Mouse (Mus musculus): ENCODE measurements at regions not wholly inside any gene's neighbourhood (a gene's known extent, or its start where the extent isn't known, plus 50 kb on each side); places are given as distances from the start of the nearest gene placed in this dataset.

DNA sequence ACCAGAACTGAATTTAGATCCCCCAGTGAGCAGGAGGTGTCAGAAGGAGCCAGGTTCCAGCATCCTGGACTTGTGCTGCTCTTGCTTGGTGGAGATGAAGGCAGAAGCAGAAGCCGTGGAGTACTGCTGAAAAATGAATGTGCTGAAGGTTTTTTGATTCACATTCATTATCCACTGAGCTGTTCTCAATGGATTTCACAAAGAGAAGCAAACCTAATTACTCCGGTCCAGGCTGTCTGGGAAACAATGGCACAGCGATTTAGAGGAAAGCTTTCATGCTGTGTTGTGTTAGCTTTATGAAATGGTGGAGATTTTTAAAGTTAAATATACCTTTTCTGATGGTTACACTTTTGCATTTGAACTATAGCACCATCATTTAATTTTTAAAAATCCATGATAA lies 535.3 kb upstream of the Adgrl3 start:
- Histone ChIP-seq H3K4me1 (peaks cover 4% of the 10 kb centered on the region), H3K9me3 (replicated peaks) (no peaks in the 10 kb centered on the region), H3K27me3 (no peaks in the 10 kb centered on the region), H3K9ac (no peak overlapping the region), H3K36me3 (ENCODE audit: poor library complexity, severe bottlenecking) (no peaks in the 10 kb centered on the region), H3K4me3 (no peak overlapping the region), H3K4me2 (no peak overlapping the region), H3K27ac (no peak overlapping the region)
- ATAC-seq: no peak
- 4% methylated on average over 3 of the region's 3 CpGs for WGBS

DNA sequence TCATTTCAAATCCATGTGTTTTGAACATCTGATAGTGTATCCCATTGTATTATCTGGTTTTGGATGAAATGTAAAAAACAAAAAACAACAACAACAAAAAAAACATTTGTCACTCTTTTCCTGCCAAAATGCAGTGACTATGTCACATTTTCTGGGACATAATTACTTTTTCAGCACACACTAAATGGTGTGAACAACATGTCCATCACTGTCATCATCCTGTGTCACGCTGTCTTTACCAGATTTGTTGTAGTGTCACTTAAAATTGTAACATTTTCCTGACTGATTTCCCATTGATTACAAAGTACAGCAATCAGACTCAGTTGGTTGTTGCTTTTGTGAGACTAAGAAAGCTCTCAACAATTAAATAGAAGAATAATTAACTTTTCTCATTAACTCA lies 531.6 kb upstream of the Adgrl3 start:
- no peaks in the 10 kb centered on the region for H3K27me3 ChIP-seq
- H3K9me3 ChIP-seq (replicated peaks): no peaks in the 10 kb centered on the region
- 67% methylated on average over 1 of the region's 1 CpGs for WGBS
- no peak overlapping the region for H3K27ac ChIP-seq
- no peak overlapping the region for H3K4me2 ChIP-seq
- H3K36me3 ChIP-seq (ENCODE audit: poor library complexity, severe bottlenecking): no peaks in the 10 kb centered on the region
- peaks cover 4% of the 10 kb centered on the region for H3K4me1 ChIP-seq
- H3K4me3 ChIP-seq: no peak overlapping the region
- ATAC-seq: no peak
- H3K9ac ChIP-seq: no peak overlapping the region

DNA sequence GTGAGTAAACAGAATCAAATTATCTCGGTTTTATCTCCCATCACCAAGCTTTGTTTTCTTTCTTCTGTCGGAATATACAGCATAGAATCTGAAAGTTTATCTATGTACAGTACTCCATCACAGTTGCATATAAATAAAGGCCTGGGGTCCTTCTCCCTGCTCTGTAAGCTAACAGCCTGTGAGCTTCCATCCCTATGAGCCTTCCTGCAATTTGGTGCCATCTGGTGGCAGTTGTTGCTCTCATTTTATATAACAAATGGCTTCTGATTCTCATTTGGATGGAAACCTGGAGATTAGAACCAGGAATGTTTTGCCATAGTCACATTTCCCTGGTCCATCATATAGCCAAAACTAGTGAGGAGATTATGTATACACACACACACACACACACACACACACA lies 511.3 kb upstream of the Adgrl3 start:
- WGBS: 35% methylated on average over 2 of the region's 2 CpGs
- no peaks in the 10 kb centered on the region for H3K4me1 ChIP-seq
- no peak overlapping the region for H3K9ac ChIP-seq
- no peaks in the 10 kb centered on the region for H3K27me3 ChIP-seq
- H3K4me3 ChIP-seq: no peak overlapping the region
- no peaks in the 10 kb centered on the region for H3K36me3 ChIP-seq (ENCODE audit: poor library complexity, severe bottlenecking)
- no peaks in the 10 kb centered on the region for H3K9me3 ChIP-seq (replicated peaks)
- H3K4me2 ChIP-seq: no peak overlapping the region
- ATAC-seq: peak; percentile 78; the same call in 1 of the 2 replicates
- no peak overlapping the region for H3K27ac ChIP-seq

DNA sequence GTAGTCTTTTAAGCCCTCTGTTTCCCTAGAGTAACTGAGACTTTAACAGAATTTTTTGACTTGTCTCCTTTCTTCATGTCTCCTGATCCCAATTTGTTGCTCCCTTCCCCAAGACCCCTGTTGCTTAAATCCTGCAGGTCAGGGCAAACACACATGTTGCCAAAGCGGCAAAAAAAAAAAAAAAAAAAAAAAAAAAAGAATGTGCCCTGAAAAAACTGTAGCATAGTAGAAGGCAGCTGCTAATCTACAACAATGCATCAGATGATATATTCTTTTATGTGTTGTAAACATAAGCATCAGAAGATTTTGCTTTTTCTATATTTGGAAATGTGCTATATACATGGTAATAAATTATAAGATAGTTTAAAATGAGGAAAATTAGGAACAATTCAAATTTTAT lies 479.9 kb upstream of the Adgrl3 start:
- no peaks in the 10 kb centered on the region for H3K27me3 ChIP-seq
- no peak overlapping the region for H3K4me2 ChIP-seq
- H3K27ac ChIP-seq: no peak overlapping the region
- no peaks in the 10 kb centered on the region for H3K9me3 ChIP-seq (replicated peaks)
- H3K36me3 ChIP-seq (ENCODE audit: poor library complexity, severe bottlenecking): no peaks in the 10 kb centered on the region
- 67% methylated on average over 1 of the region's 1 CpGs for WGBS
- H3K9ac ChIP-seq: no peak overlapping the region
- no peaks in the 10 kb centered on the region for H3K4me1 ChIP-seq
- H3K4me3 ChIP-seq: no peak overlapping the region
- no peak for ATAC-seq

DNA sequence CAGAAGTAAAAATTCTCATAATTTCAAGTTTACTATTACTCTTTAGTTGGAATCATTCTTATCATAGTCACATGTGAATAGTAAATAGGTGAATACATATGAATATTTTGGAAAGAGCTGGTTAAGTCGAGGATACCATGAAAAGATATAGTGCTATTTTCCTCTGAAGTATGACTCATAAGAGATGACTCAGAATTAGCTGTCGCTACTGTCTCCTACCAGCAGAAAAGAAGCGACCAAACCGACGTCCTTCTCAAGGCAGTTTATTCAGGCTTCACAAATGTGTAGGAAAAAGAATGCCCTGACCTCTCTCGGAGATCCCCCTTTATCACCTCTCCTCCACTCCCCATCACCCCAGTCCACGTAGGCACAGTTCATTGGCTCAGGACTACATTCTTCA lies 468.3 kb upstream of the Adgrl3 start:
- ATAC-seq: no peak
- 81% methylated on average over 7 of the region's 7 CpGs for WGBS
- no peaks in the 10 kb centered on the region for H3K36me3 ChIP-seq (ENCODE audit: poor library complexity, severe bottlenecking)

DNA sequence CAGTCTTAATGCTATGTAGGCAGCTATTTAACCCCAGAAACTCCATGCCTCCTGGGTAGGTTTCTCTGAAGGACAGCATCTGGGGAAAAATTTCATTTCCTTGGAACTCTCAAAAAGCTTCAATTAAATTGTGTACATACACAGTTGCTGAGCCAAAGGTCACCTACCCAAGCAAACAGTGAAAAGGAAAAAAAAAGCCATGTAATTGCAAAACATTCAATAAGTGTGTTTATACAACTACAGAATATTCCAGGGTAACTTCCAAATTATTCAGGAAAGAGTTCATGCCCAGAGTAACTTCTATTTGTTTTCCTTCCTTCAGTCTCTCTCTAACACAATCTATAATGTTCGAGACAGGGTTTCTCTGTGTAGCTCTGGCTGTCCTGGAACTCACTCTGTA lies 441.2 kb upstream of the Adgrl3 start:
- Histone ChIP-seq H3K9ac (no peak overlapping the region), H3K36me3 (ENCODE audit: poor library complexity, severe bottlenecking) (no peaks in the 10 kb centered on the region), H3K4me1 (no peaks in the 10 kb centered on the region), H3K4me2 (no peak overlapping the region), H3K4me3 (no peak overlapping the region), H3K27me3 (no peaks in the 10 kb centered on the region), H3K9me3 (replicated peaks) (no peaks in the 10 kb centered on the region), H3K27ac (no peak overlapping the region)
- 92% methylated on average over 1 of the region's 1 CpGs for WGBS
- no peak for ATAC-seq

More for the DNA sequence above, 468.3 kb upstream of the Adgrl3 start:
- Histone ChIP-seq H3K27me3 (no peaks in the 10 kb centered on the region), H3K4me3 (no peak overlapping the region), H3K4me2 (no peak overlapping the region), H3K9me3 (replicated peaks) (no peaks in the 10 kb centered on the region), H3K4me1 (no peaks in the 10 kb centered on the region), H3K9ac (no peak overlapping the region), H3K27ac (no peak overlapping the region)

DNA sequence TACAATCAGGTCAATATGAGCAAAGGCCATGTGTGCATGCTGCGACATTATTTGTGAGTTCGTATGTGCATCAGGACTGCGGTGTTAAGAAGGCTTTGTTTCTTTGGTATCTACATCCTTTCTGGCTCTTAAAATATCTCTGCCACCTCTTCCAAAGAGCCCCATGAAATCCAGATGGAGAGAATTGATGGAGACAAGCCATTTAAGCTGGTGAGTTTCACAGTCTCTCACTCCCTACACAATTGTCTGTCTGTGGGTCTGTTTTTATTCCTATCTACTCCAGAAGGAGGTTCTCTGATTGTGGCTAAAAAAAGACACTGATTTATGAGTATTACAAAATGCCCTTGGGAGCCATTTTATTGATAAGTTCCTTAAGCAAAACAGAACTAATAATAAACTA lies 408.4 kb upstream of the Adgrl3 start:
- Histone ChIP-seq H3K9me3 (replicated peaks) (no peaks in the 10 kb centered on the region), H3K4me1 (no peaks in the 10 kb centered on the region), H3K36me3 (ENCODE audit: poor library complexity, severe bottlenecking) (no peaks in the 10 kb centered on the region), H3K27ac (no peak overlapping the region), H3K27me3 (no peaks in the 10 kb centered on the region), H3K4me3 (no peak overlapping the region), H3K9ac (no peak overlapping the region), H3K4me2 (no peak overlapping the region)
- no peak for ATAC-seq
- 96% methylated on average over 3 of the region's 3 CpGs for WGBS

DNA sequence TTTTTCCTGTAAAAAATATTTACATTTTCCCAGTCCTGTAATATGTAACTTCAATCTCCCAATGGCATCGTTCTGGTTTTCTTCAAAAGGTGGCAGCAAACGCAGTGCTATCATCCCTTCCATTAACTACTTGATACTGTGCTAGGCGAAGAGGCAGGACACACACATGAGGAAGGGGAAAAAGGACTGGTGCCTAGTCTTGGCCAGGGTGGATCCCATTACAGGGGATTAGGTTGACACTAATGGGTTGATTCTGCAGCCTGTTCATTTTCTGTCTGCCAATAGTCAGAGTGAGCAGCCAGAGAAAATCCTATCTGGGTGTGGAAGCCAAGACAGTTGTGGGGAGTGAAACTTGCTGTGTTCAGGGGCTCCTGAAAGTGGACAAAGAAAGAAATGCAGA lies 392.7 kb upstream of the Adgrl3 start:
- H3K4me3 ChIP-seq: no peak overlapping the region
- H3K27ac ChIP-seq: no peak overlapping the region
- H3K36me3 ChIP-seq (ENCODE audit: poor library complexity, severe bottlenecking): no peaks in the 10 kb centered on the region
- ATAC-seq: no peak
- H3K9me3 ChIP-seq (replicated peaks): no peaks in the 10 kb centered on the region
- 65% methylated on average over 3 of the region's 3 CpGs for WGBS
- H3K27me3 ChIP-seq: no peaks in the 10 kb centered on the region
- H3K4me2 ChIP-seq: no peak overlapping the region
- H3K4me1 ChIP-seq: no peaks in the 10 kb centered on the region
- no peak overlapping the region for H3K9ac ChIP-seq

DNA sequence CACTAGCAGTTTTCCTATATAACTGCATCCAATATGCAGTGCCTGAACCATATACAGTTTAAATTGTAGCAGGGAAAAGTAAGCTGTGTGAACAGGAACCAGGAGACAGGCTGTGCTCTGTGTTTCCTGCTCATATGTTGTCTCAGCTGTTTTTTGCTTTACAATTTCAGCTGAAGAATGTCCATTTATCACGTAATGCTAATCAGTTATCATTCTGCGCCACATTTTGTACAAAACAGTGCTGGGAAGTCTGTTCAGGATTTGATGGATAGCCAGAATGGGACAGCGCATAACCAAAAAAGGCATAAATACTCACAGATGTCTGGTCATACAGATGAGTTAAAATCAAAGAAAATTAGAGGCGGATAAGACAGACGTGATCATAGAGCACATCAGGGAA lies 360.9 kb upstream of the Adgrl3 start:
- Histone ChIP-seq H3K27me3 (no peaks in the 10 kb centered on the region), H3K27ac (no peak overlapping the region), H3K4me2 (no peak overlapping the region), H3K4me3 (no peak overlapping the region), H3K9me3 (replicated peaks) (no peaks in the 10 kb centered on the region), H3K36me3 (ENCODE audit: poor library complexity, severe bottlenecking) (no peaks in the 10 kb centered on the region), H3K9ac (no peak overlapping the region), H3K4me1 (no peaks in the 10 kb centered on the region; the same call in 1 of the 2 replicates)
- 68% methylated on average over 5 of the region's 5 CpGs for WGBS
- ATAC-seq: peak; percentile 66

DNA sequence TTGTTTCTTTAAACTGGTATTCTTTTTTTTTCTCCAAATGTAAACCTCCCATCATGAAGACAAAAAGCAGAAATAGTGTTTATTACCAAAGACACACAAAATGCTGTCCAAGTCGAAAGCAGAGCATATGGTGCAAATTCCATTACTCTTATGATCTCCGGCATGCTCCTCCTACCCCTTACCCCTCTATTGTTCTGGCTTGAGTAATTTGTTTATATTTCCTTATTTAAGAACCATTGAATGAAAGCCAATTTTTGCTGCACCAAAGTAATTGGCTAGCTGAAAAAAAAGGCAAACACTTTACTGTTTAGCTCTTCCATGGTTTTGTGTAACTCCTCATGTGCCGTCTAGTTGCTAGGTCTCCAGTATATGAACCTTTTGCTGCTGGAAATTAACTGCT lies 360.4 kb upstream of the Adgrl3 start:
- Histone ChIP-seq H3K4me1 (no peaks in the 10 kb centered on the region; the same call in 1 of the 2 replicates), H3K9me3 (replicated peaks) (no peaks in the 10 kb centered on the region), H3K9ac (no peak overlapping the region), H3K27ac (no peak overlapping the region), H3K4me2 (no peak overlapping the region), H3K4me3 (no peak overlapping the region), H3K27me3 (no peaks in the 10 kb centered on the region), H3K36me3 (ENCODE audit: poor library complexity, severe bottlenecking) (no peaks in the 10 kb centered on the region)
- 0 out of 2 replicates have a peak, but pooled peaks have one; percentile 36 for ATAC-seq
- WGBS: 33% methylated on average over 3 of the region's 3 CpGs

DNA sequence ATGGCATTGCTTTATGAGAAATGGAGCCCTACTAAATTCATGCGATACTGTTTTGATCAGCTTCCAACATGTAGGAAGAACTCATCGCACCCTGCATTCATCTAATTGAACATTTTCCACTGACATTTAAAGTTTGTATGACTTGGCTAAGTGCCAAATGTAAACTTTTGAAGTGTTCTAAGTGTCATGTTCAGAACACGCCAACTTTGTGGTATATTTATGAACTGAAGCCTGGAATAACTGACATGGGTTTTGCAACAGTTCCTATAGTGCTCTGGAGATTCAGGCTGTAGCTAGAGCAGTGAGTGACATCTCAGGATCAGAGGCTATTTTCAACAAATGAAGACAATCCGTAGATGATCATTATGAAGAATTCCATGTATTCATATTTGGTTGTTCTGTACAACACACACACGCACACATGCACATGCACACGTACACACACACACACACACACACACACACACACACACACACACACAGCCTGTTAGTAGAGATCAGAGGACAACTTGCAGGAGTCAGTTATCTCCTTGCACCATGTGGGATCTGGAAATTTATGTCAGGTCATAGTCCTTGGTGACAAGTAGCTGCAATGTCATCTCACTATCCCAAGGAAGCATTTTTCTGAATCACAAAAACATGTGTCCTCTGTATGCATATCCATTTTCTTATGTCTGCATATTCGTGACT lies 349.5 kb upstream of the Adgrl3 start:
- 83% methylated on average over 7 of the region's 7 CpGs for WGBS

DNA sequence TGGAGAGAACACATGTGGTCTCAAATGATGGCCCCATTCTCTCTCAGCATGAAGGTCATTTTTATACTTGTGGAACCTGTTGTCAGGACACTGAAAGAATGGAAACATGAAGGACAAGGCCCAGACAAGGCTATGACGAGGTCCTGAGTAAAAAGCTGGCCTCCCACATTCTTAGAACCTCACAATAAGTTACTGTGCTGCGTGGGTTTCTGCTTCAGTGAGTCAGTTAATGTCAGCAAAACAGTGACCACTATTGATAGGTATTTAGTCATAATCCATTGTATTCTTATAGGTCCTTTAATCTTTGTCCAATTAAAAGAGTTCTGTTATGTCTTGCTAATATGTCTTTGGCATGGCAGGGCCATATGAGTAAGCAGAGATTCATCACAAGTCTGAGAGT lies 336.5 kb upstream of the Adgrl3 start:
- no peak overlapping the region for H3K4me3 ChIP-seq
- H3K27ac ChIP-seq: no peak overlapping the region
- WGBS: 24% methylated on average over 2 of the region's 2 CpGs
- no peak overlapping the region for H3K9ac ChIP-seq
- no peaks in the 10 kb centered on the region for H3K27me3 ChIP-seq
- H3K36me3 ChIP-seq (ENCODE audit: poor library complexity, severe bottlenecking): no peaks in the 10 kb centered on the region
- no peaks in the 10 kb centered on the region for H3K9me3 ChIP-seq (replicated peaks)
- H3K4me1 ChIP-seq: no peaks in the 10 kb centered on the region
- ATAC-seq: no peak
- no peak overlapping the region for H3K4me2 ChIP-seq

More for the DNA sequence above, 349.5 kb upstream of the Adgrl3 start:
- H3K4me3 ChIP-seq: no peak overlapping the region
- no peaks in the 10 kb centered on the region for H3K9me3 ChIP-seq (replicated peaks)
- no peaks in the 10 kb centered on the region for H3K36me3 ChIP-seq (ENCODE audit: poor library complexity, severe bottlenecking)
- no peak overlapping the region for H3K27ac ChIP-seq
- ATAC-seq: no peak
- no peak overlapping the region for H3K9ac ChIP-seq
- no peaks in the 10 kb centered on the region for H3K27me3 ChIP-seq
- no peaks in the 10 kb centered on the region for H3K4me1 ChIP-seq
- no peak overlapping the region for H3K4me2 ChIP-seq

DNA sequence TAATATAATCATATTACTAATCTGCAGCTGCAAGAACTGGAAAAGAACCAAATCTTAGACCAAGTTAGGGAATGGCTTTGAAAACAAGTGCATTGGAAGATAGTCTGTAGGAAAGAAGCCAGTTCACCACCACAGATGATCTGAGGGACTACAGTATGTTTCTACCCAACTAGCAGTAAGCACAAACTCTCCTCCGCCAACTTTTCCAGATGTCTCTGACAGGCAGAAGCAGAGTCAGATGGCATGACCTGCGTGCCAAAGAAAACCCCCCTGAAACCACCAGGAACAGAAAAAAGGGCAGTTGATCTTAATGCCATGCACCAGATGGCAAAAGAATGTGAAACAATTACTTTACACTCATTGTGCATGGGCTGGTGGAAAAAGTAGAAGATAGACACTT lies 319.1 kb upstream of the Adgrl3 start:
- Histone ChIP-seq H3K4me3 (no peak overlapping the region), H3K9me3 (replicated peaks) (no peaks in the 10 kb centered on the region), H3K36me3 (ENCODE audit: poor library complexity, severe bottlenecking) (no peaks in the 10 kb centered on the region), H3K27me3 (no peaks in the 10 kb centered on the region), H3K9ac (no peak overlapping the region), H3K4me2 (no peak overlapping the region), H3K4me1 (no peaks in the 10 kb centered on the region), H3K27ac (no peak overlapping the region)
- ATAC-seq: no peak
- 86% methylated on average over 2 of the region's 2 CpGs for WGBS
